Mouse (Mus musculus) bone marrow, adult 2 months (tissue): Measurements from ENCODE around the gene Kctd10.

Experiments
- CTCF ChIP-seq: fragments of 200-500 bp; IDR thresholded peaks from 2 replicates; pipeline ENCODE4 v1.5.1; 2011; ENCODE audit warnings: low read length, control low read depth; ENCODE audit not compliant: control insufficient read depth, insufficient read depth
- POLR2A ChIP-seq: fragments of 200-500 bp; IDR thresholded peaks from 2 replicates; pipeline ENCODE4 v1.6.1; 2011; ENCODE audit warnings: low read depth, mild to moderate bottlenecking, control low read depth, low read length, borderline replicate concordance; ENCODE audit not compliant: control insufficient read depth

GRCm38 (mm10) chr5:114369921-114370320 lies 10.4 kb downstream of the Kctd10 start:
- no peak for TF ChIP-seq POLR2A
- no peak for TF ChIP-seq CTCF
